20 mouse cellular contexts compared by ENCODE assay signal in genomic region chr1:77279566-77279965, GRCm38 (mm10).
DNase-seq lines count a peak whose midpoint lies in the region; ATAC-seq lines count a peak whose summit lies in the region.
"Had no signal": no experiment of that assay in that cellular context is flagged by ENCODE, and none has a peak within 500 bp of the region (broad histone marks: within the 10 kb centered on the region; RNA-seq: fewer than 3 reads in every experiment).

No protein-coding gene starts in this region.

- H3K9me3 ChIP-seq in liver, embryonic 12.5 days (replicated peaks) = no peaks in the 10 kb centered on the region
- no peaks in the 10 kb centered on the region for H3K9me3 ChIP-seq in liver, embryonic 11.5 days (ENCODE audit: control insufficient read depth, low read length)
- H3K9me3 ChIP-seq: embryonic facial prominence, embryonic 13.5 days; heart, embryonic 10.5 days; limb, embryonic 13.5 days; midbrain, embryonic 12.5 days; neural tube, embryonic 13.5 days had no signal

- H3K4me1 ChIP-seq in liver, embryonic 12.5 days = peaks cover 46% of the 10 kb centered on the region
- peaks cover 3% of the 10 kb centered on the region for H3K4me1 ChIP-seq in liver, embryonic 11.5 days (replicated peaks; ENCODE audit: control insufficient read depth, insufficient read depth, low read length)
- H3K4me1 ChIP-seq: heart, embryonic 10.5 days; midbrain, embryonic 12.5 days had no signal

- peak overlapping the region; percentile 16; the same call in 1 of the 2 replicates for H3K27ac ChIP-seq in liver, embryonic 12.5 days
- H3K27ac ChIP-seq in liver, embryonic 11.5 days (ENCODE audit: low read depth, low read length) = no peak overlapping the region
- H3K27ac ChIP-seq: embryonic facial prominence, embryonic 13.5 days; heart, embryonic 10.5 days; limb, embryonic 13.5 days; midbrain, embryonic 12.5 days; neural tube, embryonic 13.5 days had no signal

- ATAC-seq in liver, embryonic 12.5 days = no peak
- ATAC-seq in liver, embryonic 11.5 days (replicated peaks; ENCODE audit: low FRiP score) = no peak
- ATAC-seq in granulocyte monocyte progenitor cell, adult 5-6 weeks (replicated peaks; ENCODE audit: poor library complexity, severe bottlenecking) = peak; percentile 84
- ATAC-seq in monocyte, adult 5-6 weeks (replicated peaks; ENCODE audit: insufficient number of reproducible peaks, low FRiP score, low TSS enrichment, poor library complexity, severe bottlenecking) = peak; percentile 57
- ATAC-seq: forebrain, embryonic 16.5 days had no signal

- peak; percentile 8 for DNase-seq in kidney, adult 11 months
- no peak for DNase-seq in kidney, postnatal 14 days
- no peak for DNase-seq in liver, embryonic 11.5 days (ENCODE audit: low spot score)
- no peak for DNase-seq in cerebellum, adult 9-11 months
- DNase-seq in c-Kit-positive CD71-positive TER-119-positive erythroid progenitor cells, embryonic 14.5 days (ENCODE audit: low spot score) = no peak
- DNase-seq: cerebellum, postnatal 10 days; gastrocnemius, postnatal 36 days; lung, adult 18-20 months; right cerebral cortex, adult 18-20 months; spleen, adult 18-20 months; thymus, postnatal 4 days had no signal

- H3K36me3 ChIP-seq in liver, embryonic 12.5 days = no peaks in the 10 kb centered on the region
- no peaks in the 10 kb centered on the region for H3K36me3 ChIP-seq in liver, embryonic 11.5 days (ENCODE audit: control insufficient read depth, insufficient read depth, low read length)
- H3K36me3 ChIP-seq: embryonic facial prominence, embryonic 13.5 days; heart, embryonic 10.5 days; limb, embryonic 13.5 days; midbrain, embryonic 12.5 days; neural tube, embryonic 13.5 days had no signal

- H3K4me3 ChIP-seq in liver, embryonic 12.5 days = no peak overlapping the region
- no peak overlapping the region for H3K4me3 ChIP-seq in liver, embryonic 11.5 days (ENCODE audit: low read depth, low read length)
- H3K4me3 ChIP-seq: embryonic facial prominence, embryonic 13.5 days; heart, embryonic 10.5 days; limb, embryonic 13.5 days; midbrain, embryonic 12.5 days; neural tube, embryonic 13.5 days had no signal

- 64% methylated on average over 7 of the region's 7 CpGs for WGBS in liver, embryonic 12.5 days (ENCODE audit: insufficient replicate concordance)
- WGBS in liver, embryonic 11.5 days = 61% methylated on average over 7 of the region's 7 CpGs

- no peaks in the 10 kb centered on the region for H3K27me3 ChIP-seq in liver, embryonic 12.5 days (replicated peaks)
- H3K27me3 ChIP-seq in liver, embryonic 11.5 days (replicated peaks; ENCODE audit: control insufficient read depth, insufficient read depth, low read length) = no peaks in the 10 kb centered on the region
- H3K27me3 ChIP-seq: embryonic facial prominence, embryonic 13.5 days; limb, embryonic 13.5 days; midbrain, embryonic 12.5 days had no signal

- no peak overlapping the region for H3K9ac ChIP-seq in liver, embryonic 12.5 days
- no peak overlapping the region for H3K9ac ChIP-seq in liver, embryonic 11.5 days (ENCODE audit: low read depth, low read length)
- H3K9ac ChIP-seq: embryonic facial prominence, embryonic 13.5 days; limb, embryonic 13.5 days; midbrain, embryonic 12.5 days; neural tube, embryonic 13.5 days had no signal

- H3K4me2 ChIP-seq in liver, embryonic 12.5 days = no peak overlapping the region
- H3K4me2 ChIP-seq in liver, embryonic 11.5 days = no peak overlapping the region
- H3K4me2 ChIP-seq: embryonic facial prominence, embryonic 13.5 days; limb, embryonic 13.5 days; midbrain, embryonic 12.5 days; neural tube, embryonic 13.5 days had no signal

Comparison
In these comparisons a context has a peak if more than half of its experiments do, and no peak if none do; other contexts are left out.
1. ATAC-seq: peak in granulocyte monocyte progenitor cell, adult 5-6 weeks (single experiment) and monocyte, adult 5-6 weeks (single experiment); none in liver, embryonic 12.5 days (single experiment) and liver, embryonic 11.5 days (single experiment).